Mouse (Mus musculus) thymus, adult 2 months (tissue): ENCODE results near the gene Mcemp1. TPM values are rescaled to one million over a fixed set of nuclear protein-coding genes. Genes with fewer than 3 reads are reported as not detected.

Source experiments
- DNase-seq: peaks from one replicate; pipeline ENCODE4 v3.0.0; 2021
- H3K27ac ChIP-seq: fragments of 200-500 bp; 2 replicates; pipeline ENCODE4 v1.5.1; 2012; ENCODE audit warnings: low read length, control low read depth; ENCODE audit not compliant: control insufficient read depth, insufficient read depth
- H3K27me3 ChIP-seq: fragments of 200-500 bp; 2 replicates; pipeline ENCODE4 v1.6.1; 2012; ENCODE audit warnings: mild to moderate bottlenecking, low read length, moderate library complexity, mixed read lengths; ENCODE audit not compliant: control insufficient read depth, insufficient read depth
- H3K36me3 ChIP-seq: fragments of 200-500 bp; 2 replicates; pipeline ENCODE4 v1.6.1; 2012; ENCODE audit warnings: mild to moderate bottlenecking, low read length, moderate library complexity; ENCODE audit not compliant: control insufficient read depth, insufficient read depth
- H3K4me1 ChIP-seq: fragments of 200-500 bp; replicated peaks from 2 replicates; pipeline ENCODE4 v1.6.1; 2012; ENCODE audit warnings: low read length; ENCODE audit not compliant: control insufficient read depth, insufficient read depth
- H3K4me3 ChIP-seq: fragments of 200-500 bp; 2 replicates; pipeline ENCODE4 v1.5.1; 2012; ENCODE audit warnings: mild to moderate bottlenecking, low read length, control low read depth, moderate library complexity; ENCODE audit not compliant: control insufficient read depth, insufficient read depth
- CTCF ChIP-seq: fragments of 200-500 bp; IDR thresholded peaks from 2 replicates; pipeline ENCODE4 v1.5.1; 2012; ENCODE audit warnings: mild to moderate bottlenecking, control low read depth, low read length, moderate library complexity, borderline replicate concordance; ENCODE audit not compliant: control insufficient read depth, poor library complexity, insufficient read depth; ENCODE audit errors: extremely low read depth
- POLR2A ChIP-seq: fragments of 200-500 bp; IDR thresholded peaks from 2 replicates; pipeline ENCODE4 v1.6.1; 2012; ENCODE audit warnings: mild to moderate bottlenecking, low read length, control low read depth, moderate library complexity; ENCODE audit not compliant: control insufficient read depth, poor library complexity, insufficient read depth; ENCODE audit errors: extremely low read depth
- WGBS: fragments of 180-500 bp; shearing (Covaris S2); methylation state at CpG from one replicate; pipeline ENCODE4 v1.1.7; 2018; 5-methylcytosine and 5-hydroxymethylcytosine counted together
- polyA plus RNA-seq: library from polyadenylated mRNA; depleted of rRNA; stranded (reverse); fragments of >200 nt; gene quantifications from 2 replicates; pipeline ENCODE4 v1.2.3, GENCODE M21; 2012

Gene Mcemp1
- polyA plus RNA-seq, 1 experiment, result 2.1 TPM

- TF ChIP-seq CTCF, result no peak
- no peak for TF ChIP-seq POLR2A
- no peaks in the 10 kb centered on the region for H3K36me3 ChIP-seq
- DNase-seq, result no peak
These were observed 4.8 kb downstream of the Mcemp1 start for GRCm38 (mm10) chr8:3670388-3670787.

GRCm38 (mm10) chr8:3671980-3672491 is 6.5 kb downstream of the Mcemp1 start, which contains the start of gene Fcor:
Gene Fcor, minus strand, starts transcription at chr8:3672362.
- TF ChIP-seq POLR2A (no peak), CTCF (peak; percentile 97)
- Histone ChIP-seq H3K27ac (no peak within 1 kb of the TSS), H3K27me3 (no peaks in the 10 kb centered on the region), H3K4me3 (peak within 1 kb of the TSS; percentile 42), H3K4me1 (peaks cover 7% of the 10 kb centered on the region; the same call in 1 of the 2 replicates), H3K36me3 (no peaks in the 10 kb centered on the region)
- 2% methylated on average over 23 of the region's 23 CpGs for whole genome bisulfite sequencing
- DNase-seq, result peak; percentile 90

More at GRCm38 (mm10) chr8:3670388-3670787, 4.8 kb downstream of the Mcemp1 start:
- H3K4me1 ChIP-seq, result peaks cover 5% of the 10 kb centered on the region; the same call in 1 of the 2 replicates
- WGBS, result 38% methylated on average over 2 of the region's 2 CpGs
- no peak overlapping the region for H3K27ac ChIP-seq
- no peaks in the 10 kb centered on the region for H3K27me3 ChIP-seq
- no peak overlapping the region for H3K4me3 ChIP-seq

- H3K4me3 ChIP-seq, result no peak overlapping the region
- peaks cover 12% of the 10 kb centered on the region for H3K4me1 ChIP-seq
- 75% methylated on average over 3 of the region's 3 CpGs for WGBS
- no peak for DNase-seq
- H3K27me3 ChIP-seq, result no peaks in the 10 kb centered on the region
- H3K27ac ChIP-seq, result no peak overlapping the region
- no peak for TF ChIP-seq POLR2A
- TF ChIP-seq CTCF, result no peak
- peaks cover 7% of the 10 kb centered on the region for H3K36me3 ChIP-seq
These were observed 9.1 kb downstream of the Mcemp1 start for GRCm38 (mm10) chr8:3674671-3675070.

- Histone ChIP-seq H3K27me3 (no peaks in the 10 kb centered on the region), H3K4me1 (peaks cover 12% of the 10 kb centered on the region), H3K36me3 (peaks cover 12% of the 10 kb centered on the region), H3K27ac (peak within 1 kb of the TSS; percentile 37; the same call in 1 of the 2 replicates), H3K4me3 (peak within 1 kb of the TSS; percentile 93)
- under 1% methylated on average over 61 of the region's 61 CpGs for WGBS
- peak; percentile 93 for DNase-seq
- peak; percentile 75 for TF ChIP-seq POLR2A
- TF ChIP-seq CTCF, result peak; percentile 99
These were observed 10.8 kb downstream of the Mcemp1 start, which contains the start of gene Trappc5 for GRCm38 (mm10) chr8:3676131-3676992. Gene Trappc5, plus strand, starts transcription at chr8:3676299.

GRCm38 (mm10) chr8:3676993-3677579 is 11.5 kb downstream of the Mcemp1 start:
- peaks cover 11% of the 10 kb centered on the region for H3K4me1 ChIP-seq
- H3K36me3 ChIP-seq, result peaks cover 12% of the 10 kb centered on the region
- no peak for DNase-seq
- H3K27ac ChIP-seq, result peak overlapping the region; percentile 37; the same call in 1 of the 2 replicates
- WGBS, result 1% methylated on average over 15 of the region's 15 CpGs
- H3K27me3 ChIP-seq, result no peaks in the 10 kb centered on the region
- peak overlapping the region; percentile 93 for H3K4me3 ChIP-seq
- TF ChIP-seq POLR2A (no peak), CTCF (no peak)

- no peak for DNase-seq
- Histone ChIP-seq H3K27ac (no peak overlapping the region), H3K36me3 (peaks cover 12% of the 10 kb centered on the region), H3K27me3 (no peaks in the 10 kb centered on the region), H3K4me3 (no peak overlapping the region), H3K4me1 (peaks cover 7% of the 10 kb centered on the region)
- TF ChIP-seq POLR2A (no peak), CTCF (no peak)
- WGBS, result 99% methylated on average over 23 of the region's 23 CpGs
These were observed 13.3 kb downstream of the Mcemp1 start for GRCm38 (mm10) chr8:3678831-3679230.
